Comparison of ENCODE assay signal across 8 mouse cellular contexts in genomic region chr12:52701201-52701641, GRCm38 (mm10). TPM values are rescaled to one million over a fixed set of nuclear protein-coding genes. Genes with fewer than 3 reads are reported as not detected.
A peak's percentile ranks its signal among the peaks of the same experiment; 100 is the strongest.
DNase-seq lines count a peak whose midpoint lies in the region; ATAC-seq lines count a peak whose summit lies in the region.

No protein-coding gene starts in this region.

- 17% methylated on average over 9 of the region's 9 CpGs for WGBS in limb, embryonic 15.5 days
- WGBS in midbrain, embryonic 14.5 days: 4% methylated on average over 9 of the region's 9 CpGs

- H3K27me3 ChIP-seq in limb, embryonic 15.5 days: no peaks in the 10 kb centered on the region
- no peaks in the 10 kb centered on the region for H3K27me3 ChIP-seq in midbrain, embryonic 14.5 days (ENCODE audit: control insufficient read depth, insufficient read depth, low read length)

- H3K4me2 ChIP-seq in limb, embryonic 15.5 days: peak overlapping the region; percentile 39
- H3K4me2 ChIP-seq in midbrain, embryonic 14.5 days (ENCODE audit: low read length): peak overlapping the region; percentile 83

- H3K9me3 ChIP-seq in limb, embryonic 15.5 days: no peaks in the 10 kb centered on the region
- no peaks in the 10 kb centered on the region for H3K9me3 ChIP-seq in midbrain, embryonic 14.5 days (ENCODE audit: control insufficient read depth, low read length)

- peak overlapping the region; percentile 16 for H3K4me3 ChIP-seq in limb, embryonic 15.5 days
- H3K4me3 ChIP-seq in midbrain, embryonic 14.5 days (replicated peaks; ENCODE audit: low read depth, low read length): peak overlapping the region; percentile 64

- no peak overlapping the region; the same call in 1 of the 2 replicates for H3K9ac ChIP-seq in limb, embryonic 15.5 days
- peak overlapping the region; percentile 62 for H3K9ac ChIP-seq in midbrain, embryonic 14.5 days (replicated peaks; ENCODE audit: low read length)

- peak; percentile 41 for DNase-seq in CD4-positive, CD25-positive, alpha-beta regulatory T cell, adult 2 months (ENCODE audit: low read depth, low spot score)
- peak; percentile 2 to 4 for DNase-seq in B cell, adult 2 months
- peak; percentile 42 for DNase-seq in embryo, embryonic 9.5 days (ENCODE audit: extremely low spot score)
- DNase-seq in heart, postnatal 10 days: peak; percentile 11 to 31
- peak; percentile 63 for DNase-seq in midbrain, embryonic 14.5 days
- no peak for DNase-seq in frontal cortex, postnatal 36 days (ENCODE audit: low spot score in 2 of 2)

- H3K4me1 ChIP-seq in limb, embryonic 15.5 days: peaks cover 32% of the 10 kb centered on the region
- H3K4me1 ChIP-seq in midbrain, embryonic 14.5 days (ENCODE audit: control insufficient read depth, insufficient read depth, low read length): peaks cover 38% of the 10 kb centered on the region

- intact Hi-C loops in heart, postnatal 10 days (cut with DNase I): no loop called here

- peak overlapping the region; percentile 33 for H3K27ac ChIP-seq in limb, embryonic 15.5 days
- peak overlapping the region; percentile 92 for H3K27ac ChIP-seq in midbrain, embryonic 14.5 days (replicated peaks; ENCODE audit: low read depth, low read length)

- no peaks in the 10 kb centered on the region for H3K36me3 ChIP-seq in limb, embryonic 15.5 days
- H3K36me3 ChIP-seq in midbrain, embryonic 14.5 days (ENCODE audit: control insufficient read depth, insufficient read depth, low read length): no peaks in the 10 kb centered on the region

- no peak for ATAC-seq in CD4-positive, CD25-positive, alpha-beta regulatory T cell, adult 4 months
- ATAC-seq in limb, embryonic 15.5 days (ENCODE audit: insufficient number of reproducible peaks, low FRiP score, low TSS enrichment, low read depth): 0 out of 2 replicates have a peak, but pooled peaks have one; percentile 21
- no peak for ATAC-seq in midbrain, embryonic 14.5 days (ENCODE audit: low FRiP score, low TSS enrichment)

RNA-seq across cellular contexts. Expression of gene Akap6, which starts 2.0 kb away (rescaled TPM):
- polyA plus RNA-seq in CD4-positive, CD25-positive, alpha-beta regulatory T cell, adult 4 months (2017; shearing (Covaris generic)): under 1 TPM in 1 of 2 experiments, not detected in 1; 0.22 TPM
- 100 to 1,000 TPM; 110 to 131 TPM for total RNA-seq in heart, postnatal 10 days (2021)
- polyA plus RNA-seq in limb, embryonic 15.5 days (2015; fragmentation: Nextera tagmentation; extraction: Ambion mirVana): 1.3 and 2.3 TPM in 2 replicates
- polyA plus RNA-seq in midbrain, embryonic 14.5 days (2014; fragmentation: Nextera tagmentation; extraction: Ambion mirVana): 27.2 and 35.2 TPM in 2 replicates

Comparison
In these comparisons a context has a peak if more than half of its experiments do, and no peak if none do; other contexts are left out.
1. DNase-seq: peak in CD4-positive, CD25-positive, alpha-beta regulatory T cell, adult 2 months (single experiment), B cell, adult 2 months (2 of 2), embryo, embryonic 9.5 days (single experiment), heart, postnatal 10 days (2 of 2) and midbrain, embryonic 14.5 days (single experiment); none in frontal cortex, postnatal 36 days (0 of 2).